Mouse (Mus musculus) forebrain, embryonic 10.5 days (tissue): Measurements from ENCODE around the gene Agk. TPM values are rescaled to one million over a fixed set of nuclear protein-coding genes. Genes with fewer than 3 reads are reported as not detected.

ENCODE experiments used
- DNase-seq: peaks from one replicate; pipeline ENCODE4 v3.0.0-alpha.2; 2017; ENCODE audit warnings: low spot score; ENCODE audit errors: extremely low spot score
- H3K27ac ChIP-seq: fragments of 300-500 bp; sonication (generic); 2 replicates; pipeline ENCODE4 v1.5.1; 2016; ENCODE audit warnings: mild to moderate bottlenecking
- H3K27me3 ChIP-seq: fragments of 300-500 bp; sonication (generic); 2 replicates; pipeline ENCODE4 v1.6.1; 2016; ENCODE audit warnings: mild to moderate bottlenecking; ENCODE audit not compliant: poor library complexity, severe bottlenecking
- H3K36me3 ChIP-seq: fragments of 300-500 bp; sonication (generic); replicated peaks from 2 replicates; pipeline ENCODE4 v1.6.1; 2016; ENCODE audit warnings: mild to moderate bottlenecking, moderate library complexity
- H3K4me1 ChIP-seq: fragments of 300-500 bp; sonication (generic); 2 replicates; pipeline ENCODE4 v1.6.1; 2016
- H3K4me3 ChIP-seq: fragments of 300-500 bp; sonication (generic); 2 replicates; pipeline ENCODE4 v1.5.1; 2016; ENCODE audit warnings: mild to moderate bottlenecking, moderate library complexity
- H3K9me3 ChIP-seq: fragments of 300-500 bp; sonication (generic); 2 replicates; pipeline ENCODE4 v1.6.1; 2016; ENCODE audit warnings: mild to moderate bottlenecking, moderate library complexity
- WGBS: fragments of 180-500 bp; shearing (Covaris S2); methylation state at CpG from one replicate; pipeline ENCODE4 v1.1.7; 2016; 5-methylcytosine and 5-hydroxymethylcytosine counted together
- polyA plus RNA-seq: library from polyadenylated mRNA; unstranded; fragments of >200 nt; fragmentation: Nextera tagmentation; extraction: Ambion mirVana; gene quantifications from 2 replicates; pipeline ENCODE4 v1.2.1, GENCODE M21; 2016

Gene Agk
- polyA plus RNA-seq, 1 experiment from 2014 or later = 46.7 TPM

DNA sequence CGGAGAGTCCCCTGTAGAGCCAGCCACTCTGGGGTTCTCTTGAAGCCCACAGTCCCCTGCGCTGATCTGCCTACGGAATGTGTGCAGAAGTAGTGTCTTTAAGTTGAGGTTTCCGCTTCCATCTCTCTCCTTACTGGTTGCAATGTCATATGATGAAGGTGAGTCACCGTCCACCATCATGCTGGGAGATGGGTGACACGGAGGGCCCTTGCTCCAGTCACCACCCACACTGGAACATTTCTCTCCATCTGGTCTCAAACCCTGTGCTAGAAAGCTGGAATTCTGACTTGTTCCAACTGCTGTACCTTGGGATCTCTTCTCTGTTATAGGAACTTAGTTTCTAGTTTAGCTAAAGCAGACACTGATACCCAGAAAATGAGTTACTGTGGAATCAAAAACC, 96.1 kb downstream of the Agk start:
- DNase-seq = no peak
- WGBS = 95% methylated on average over 6 of the region's 6 CpGs
- Histone ChIP-seq H3K4me3 (no peak overlapping the region), H3K9me3 (no peaks in the 10 kb centered on the region), H3K27me3 (no peaks in the 10 kb centered on the region), H3K36me3 (peaks cover 33% of the 10 kb centered on the region), H3K4me1 (no peaks in the 10 kb centered on the region), H3K27ac (no peak overlapping the region)

DNA sequence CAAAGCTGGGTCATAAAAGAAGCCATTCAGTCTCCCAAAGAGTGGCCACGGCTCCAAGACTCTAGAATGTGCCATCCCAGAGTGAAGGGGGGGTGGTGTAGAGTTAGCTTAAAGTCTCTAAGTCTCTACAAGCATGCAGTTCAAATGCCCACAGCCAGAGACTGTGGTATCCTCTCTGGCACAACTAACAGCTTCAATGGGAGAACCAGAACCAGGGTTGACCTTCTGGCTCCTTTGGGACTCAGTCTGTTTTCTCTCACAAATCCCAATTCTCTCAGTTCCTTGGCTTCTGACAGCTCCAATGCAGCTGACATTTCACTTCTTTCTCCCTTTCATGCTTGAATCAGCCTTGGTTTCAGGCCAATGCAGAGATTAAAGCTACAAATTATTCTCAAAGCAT, 98.0 kb downstream of the Agk start:
- Histone ChIP-seq H3K4me1 (no peaks in the 10 kb centered on the region), H3K36me3 (peaks cover 24% of the 10 kb centered on the region), H3K9me3 (no peaks in the 10 kb centered on the region), H3K27me3 (no peaks in the 10 kb centered on the region), H3K4me3 (no peak overlapping the region), H3K27ac (no peak overlapping the region)
- whole genome bisulfite sequencing = 92% methylated on average over 1 of the region's 1 CpGs
- no peak for DNase-seq

DNA sequence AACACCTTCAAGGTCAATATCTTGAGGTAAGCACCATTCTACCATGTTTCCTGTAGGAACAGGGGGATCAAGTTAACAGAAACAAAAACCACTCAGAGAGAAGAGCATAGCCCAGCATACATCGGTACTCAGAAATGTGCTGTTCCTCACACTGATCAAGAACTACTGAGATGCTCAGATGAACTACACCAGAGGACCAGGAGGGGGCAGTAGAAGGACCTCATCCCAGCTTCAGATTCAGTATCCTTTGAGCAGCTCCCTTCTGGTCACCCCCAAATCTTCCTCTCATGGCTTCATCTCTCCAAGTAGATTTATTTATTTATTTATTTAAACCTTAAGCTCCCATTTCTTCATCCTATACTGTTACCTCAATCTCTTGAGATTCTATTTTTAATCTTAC, 98.8 kb downstream of the Agk start:
- 62% methylated on average over 1 of the region's 1 CpGs for WGBS
- no peak for DNase-seq

DNA sequence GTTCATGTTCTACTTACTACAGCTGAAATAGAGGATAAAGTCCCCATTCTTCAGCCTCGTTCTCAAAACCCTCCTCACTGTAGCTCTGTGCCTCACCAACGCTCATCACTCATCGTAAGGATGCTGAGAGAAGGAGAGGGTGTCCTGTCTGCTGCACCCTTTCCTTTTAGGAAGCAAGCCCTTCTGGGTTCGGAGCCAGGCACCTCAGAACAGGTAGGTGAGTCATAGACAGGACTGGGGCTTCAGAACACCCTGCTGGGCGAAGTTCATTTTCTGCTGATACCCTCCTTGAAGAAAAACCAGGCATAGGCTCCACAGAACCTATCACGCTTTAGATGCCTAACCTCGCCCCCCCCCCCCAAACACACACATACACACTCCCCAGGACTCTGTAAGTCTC, 102.5 kb downstream of the Agk start:
- no peak overlapping the region for H3K4me3 ChIP-seq
- WGBS = 90% methylated on average over 7 of the region's 7 CpGs
- no peaks in the 10 kb centered on the region for H3K27me3 ChIP-seq
- no peaks in the 10 kb centered on the region for H3K9me3 ChIP-seq
- DNase-seq = no peak
- peaks cover 12% of the 10 kb centered on the region for H3K4me1 ChIP-seq
- H3K36me3 ChIP-seq = peaks cover 2% of the 10 kb centered on the region
- H3K27ac ChIP-seq = no peak overlapping the region

More for the DNA sequence above, 98.8 kb downstream of the Agk start:
- Histone ChIP-seq H3K27ac (no peak overlapping the region), H3K27me3 (no peaks in the 10 kb centered on the region), H3K9me3 (no peaks in the 10 kb centered on the region), H3K4me1 (no peaks in the 10 kb centered on the region), H3K36me3 (peaks cover 18% of the 10 kb centered on the region), H3K4me3 (no peak overlapping the region)

DNA sequence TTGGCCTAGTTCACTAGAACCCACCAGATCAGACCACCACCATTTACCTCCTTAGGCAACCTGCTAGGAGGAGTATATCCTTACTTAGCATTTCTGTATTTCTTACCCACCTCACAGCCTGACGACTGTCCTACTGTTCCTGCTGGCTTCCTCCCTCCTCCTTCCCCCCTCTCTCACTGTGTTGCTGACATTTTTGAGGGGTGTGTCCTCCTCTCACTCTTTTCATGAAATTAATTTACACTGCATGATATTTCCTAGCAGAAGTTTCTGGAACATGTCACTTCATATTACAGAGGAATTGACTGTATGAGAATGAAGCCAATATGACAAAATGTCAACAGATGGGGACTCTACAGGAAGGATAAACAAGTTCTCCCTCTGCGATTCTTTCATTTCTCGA, 103.7 kb downstream of the Agk start:
- DNase-seq = no peak
- Histone ChIP-seq H3K36me3 (no peaks in the 10 kb centered on the region), H3K4me1 (peaks cover 16% of the 10 kb centered on the region), H3K4me3 (no peak overlapping the region), H3K27me3 (no peaks in the 10 kb centered on the region), H3K27ac (no peak overlapping the region), H3K9me3 (no peaks in the 10 kb centered on the region)
- WGBS = 78% methylated on average over 3 of the region's 3 CpGs

DNA sequence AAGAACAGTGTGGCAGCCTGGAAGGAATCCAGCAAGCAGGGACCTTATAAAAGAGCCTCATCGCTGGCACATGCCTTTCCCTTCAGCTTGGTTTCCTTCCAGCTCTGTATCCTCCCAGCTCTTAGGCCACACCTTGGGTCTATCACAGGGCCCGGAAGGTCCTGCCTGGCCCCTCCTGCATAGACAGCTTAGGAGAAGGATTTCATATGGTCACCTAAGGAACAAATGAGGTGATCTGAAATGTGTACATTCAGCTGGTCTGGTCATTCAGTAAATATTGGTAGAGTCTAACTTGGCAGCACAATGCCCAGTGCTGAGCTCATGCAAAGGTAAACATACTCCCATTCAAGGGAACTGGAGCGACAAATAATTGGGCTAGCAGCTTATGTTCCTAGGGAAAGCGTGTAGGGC, 104.6 kb downstream of the Agk start:
- H3K4me1 ChIP-seq = peaks cover 23% of the 10 kb centered on the region
- no peaks in the 10 kb centered on the region for H3K36me3 ChIP-seq
- H3K9me3 ChIP-seq = no peaks in the 10 kb centered on the region
- no peak overlapping the region for H3K4me3 ChIP-seq
- DNase-seq = no peak
- no peak overlapping the region for H3K27ac ChIP-seq
- no peaks in the 10 kb centered on the region for H3K27me3 ChIP-seq
- WGBS = 68% methylated on average over 4 of the region's 4 CpGs

DNA sequence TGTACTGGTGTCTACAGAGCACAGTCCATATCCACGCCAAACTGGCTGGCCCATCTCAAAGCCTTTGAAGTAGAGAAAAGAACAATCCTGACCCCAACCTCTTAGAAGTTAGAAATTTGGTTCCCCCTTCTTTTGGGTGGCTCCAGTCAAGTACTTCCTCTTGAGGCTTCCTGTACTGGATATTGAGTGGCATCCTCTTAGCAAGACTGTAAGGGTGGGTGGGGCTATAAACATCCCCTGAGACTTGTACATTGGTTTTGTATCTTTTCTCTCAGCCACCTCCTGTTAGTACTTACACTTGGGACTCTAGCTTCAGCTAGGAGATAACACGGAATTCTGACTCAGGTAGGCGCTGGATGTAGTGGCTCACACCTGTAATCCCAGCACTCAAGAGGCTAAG, 105.3 kb downstream of the Agk start:
- Histone ChIP-seq H3K4me1 (peaks cover 29% of the 10 kb centered on the region), H3K36me3 (no peaks in the 10 kb centered on the region), H3K27me3 (no peaks in the 10 kb centered on the region), H3K4me3 (no peak overlapping the region), H3K27ac (no peak overlapping the region), H3K9me3 (no peaks in the 10 kb centered on the region)
- no peak for DNase-seq
- 83% methylated on average over 3 of the region's 3 CpGs for WGBS

DNA sequence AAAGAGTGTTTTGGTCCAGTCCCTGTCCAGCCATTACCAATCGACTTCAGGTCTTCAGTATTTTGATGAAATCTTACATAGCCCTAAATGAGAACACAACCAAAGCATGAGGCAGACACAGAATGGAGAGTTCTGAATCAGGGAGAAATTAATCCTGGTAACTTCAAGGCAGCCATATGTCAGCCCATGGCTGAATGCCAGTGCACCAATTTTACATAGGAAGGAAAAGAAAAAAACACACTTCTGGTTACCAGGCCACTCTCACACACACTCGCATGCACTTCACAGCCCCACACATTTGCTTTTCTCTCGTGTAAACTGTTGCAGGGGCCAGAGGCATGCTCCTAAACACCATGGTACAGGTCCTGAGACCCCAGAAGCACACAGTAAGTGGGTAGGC, 105.9 kb downstream of the Agk start:
- WGBS = 85% methylated on average over 3 of the region's 3 CpGs
- H3K4me3 ChIP-seq = no peak overlapping the region
- H3K36me3 ChIP-seq = no peaks in the 10 kb centered on the region
- peaks cover 29% of the 10 kb centered on the region for H3K4me1 ChIP-seq
- no peak overlapping the region for H3K27ac ChIP-seq
- no peak for DNase-seq
- H3K27me3 ChIP-seq = no peaks in the 10 kb centered on the region
- no peaks in the 10 kb centered on the region for H3K9me3 ChIP-seq

DNA sequence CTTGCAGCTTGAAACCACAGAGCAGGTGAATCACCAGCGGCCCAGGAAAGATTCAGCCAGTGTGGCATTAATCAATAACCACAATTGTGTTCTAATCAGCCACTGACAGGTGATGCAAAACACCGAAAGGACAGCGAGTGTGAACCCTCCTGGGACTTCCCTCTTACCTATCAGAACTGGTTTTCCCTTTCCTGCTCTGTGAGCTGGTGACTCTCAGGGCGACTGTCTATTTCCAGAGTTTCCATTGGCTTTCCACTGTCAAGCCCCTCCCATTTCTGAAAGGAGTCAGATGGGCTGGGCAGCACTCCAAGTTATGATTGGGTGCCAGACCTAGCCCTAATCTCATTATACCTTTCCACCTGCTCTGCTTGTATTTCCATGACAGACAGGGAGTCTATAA, 106.4 kb downstream of the Agk start:
- WGBS = 67% methylated on average over 4 of the region's 4 CpGs
- no peak overlapping the region for H3K27ac ChIP-seq

DNA sequence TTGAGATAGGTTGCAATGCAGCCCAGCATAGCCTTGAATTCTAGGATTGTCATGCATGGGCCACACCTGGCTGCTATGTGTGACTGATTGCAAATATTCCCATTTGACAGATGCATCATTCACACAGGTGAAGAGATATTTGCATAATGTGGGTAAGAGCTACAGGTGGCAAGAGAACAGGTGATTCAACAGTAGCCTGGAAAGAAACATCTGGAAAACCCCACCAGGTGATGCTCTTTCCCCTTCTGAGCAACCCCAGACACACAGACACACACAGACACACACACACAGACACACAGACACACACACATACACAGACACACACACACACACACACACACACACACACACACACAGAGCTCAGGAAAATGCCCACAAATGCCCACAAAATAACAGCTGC, 106.8 kb downstream of the Agk start:
- H3K4me3 ChIP-seq = no peak overlapping the region
- peaks cover 35% of the 10 kb centered on the region for H3K4me1 ChIP-seq
- H3K36me3 ChIP-seq = no peaks in the 10 kb centered on the region
- peaks cover 5% of the 10 kb centered on the region for H3K27me3 ChIP-seq
- H3K9me3 ChIP-seq = no peaks in the 10 kb centered on the region
- DNase-seq = no peak
- no peak overlapping the region for H3K27ac ChIP-seq

More for the DNA sequence above, 106.4 kb downstream of the Agk start:
- no peaks in the 10 kb centered on the region for H3K9me3 ChIP-seq
- no peaks in the 10 kb centered on the region for H3K36me3 ChIP-seq
- no peak overlapping the region for H3K4me3 ChIP-seq
- H3K27me3 ChIP-seq = 0 out of 2 replicates have a peak, but pooled peaks cover under 1% of the 10 kb centered on the region
- no peak for DNase-seq
- peaks cover 34% of the 10 kb centered on the region for H3K4me1 ChIP-seq

DNA sequence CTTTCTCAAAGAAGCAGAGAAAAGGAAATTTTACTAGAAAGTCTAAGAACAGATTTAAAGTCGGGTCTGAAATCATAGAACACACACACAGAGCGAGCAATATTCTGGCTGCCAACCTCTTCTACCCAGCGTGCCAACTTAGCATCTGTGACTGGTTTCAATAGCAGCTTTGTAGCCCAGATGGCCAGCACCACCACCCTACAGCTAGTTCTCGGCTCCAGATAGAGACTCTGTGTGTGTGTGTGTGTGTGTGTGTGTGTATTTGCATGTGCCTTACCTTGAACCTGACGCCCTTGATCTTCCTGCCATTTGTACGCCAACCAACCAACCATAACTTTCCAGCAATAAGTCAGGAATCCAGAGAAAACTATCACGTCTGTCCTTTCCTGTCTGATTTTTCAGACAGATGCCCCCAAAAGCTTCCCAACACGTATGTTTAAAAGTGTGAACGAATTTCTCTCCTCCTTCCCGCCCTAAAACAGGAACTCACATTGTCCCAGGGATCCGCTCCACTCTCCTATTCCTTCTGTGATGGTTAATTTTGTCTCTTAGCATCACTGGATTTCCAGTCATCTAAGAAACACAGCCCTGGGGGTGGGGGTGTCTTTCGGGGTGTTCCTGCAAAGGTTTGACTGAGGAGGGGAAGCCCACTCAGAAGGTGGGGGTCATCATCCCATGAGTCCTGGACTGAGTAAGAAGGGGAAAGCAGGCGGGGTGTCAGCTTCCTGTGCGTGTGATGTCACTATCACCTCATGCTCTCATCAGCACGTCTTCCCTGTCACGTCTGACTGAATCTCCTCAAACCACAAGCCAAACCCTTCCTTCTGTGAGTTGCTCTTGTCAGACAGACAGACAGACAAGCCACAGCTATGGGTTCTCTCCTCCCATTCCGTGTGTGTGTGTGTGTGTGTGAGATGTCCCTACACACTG, 107.6 kb downstream of the Agk start:
- Histone ChIP-seq H3K9me3 (no peaks in the 10 kb centered on the region), H3K4me3 (no peak overlapping the region), H3K4me1 (peaks cover 35% of the 10 kb centered on the region), H3K27me3 (peaks cover 13% of the 10 kb centered on the region), H3K27ac (no peak overlapping the region), H3K36me3 (no peaks in the 10 kb centered on the region)
- WGBS = 94% methylated on average over 17 of the region's 17 CpGs
- DNase-seq = no peak

DNA sequence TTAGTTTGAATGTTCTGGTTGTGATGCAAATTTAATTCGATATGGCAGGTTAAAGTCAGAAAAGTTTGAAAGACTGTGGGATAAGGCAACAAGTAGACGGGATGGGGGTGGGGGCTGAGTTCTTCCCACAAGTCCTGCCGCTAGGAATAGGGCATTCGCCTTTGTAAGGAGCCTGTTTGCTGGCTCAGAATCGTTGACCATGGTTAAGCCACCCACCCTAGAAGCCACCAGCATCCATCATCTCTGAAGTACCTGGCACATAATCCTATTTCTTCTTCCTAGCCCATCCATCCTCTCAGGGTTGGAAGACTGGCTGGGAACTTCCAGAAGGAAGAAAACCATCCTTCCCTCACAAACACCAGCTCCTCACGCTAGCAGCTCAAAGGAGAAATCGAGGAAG, 109.7 kb downstream of the Agk start:
- Histone ChIP-seq H3K27me3 (peaks cover 24% of the 10 kb centered on the region), H3K9me3 (no peaks in the 10 kb centered on the region), H3K4me1 (peaks cover 31% of the 10 kb centered on the region), H3K4me3 (peak overlapping the region; percentile 93), H3K27ac (peak overlapping the region; percentile 96), H3K36me3 (no peaks in the 10 kb centered on the region)
- WGBS = 9% methylated on average over 7 of the region's 7 CpGs
- no peak for DNase-seq

DNA sequence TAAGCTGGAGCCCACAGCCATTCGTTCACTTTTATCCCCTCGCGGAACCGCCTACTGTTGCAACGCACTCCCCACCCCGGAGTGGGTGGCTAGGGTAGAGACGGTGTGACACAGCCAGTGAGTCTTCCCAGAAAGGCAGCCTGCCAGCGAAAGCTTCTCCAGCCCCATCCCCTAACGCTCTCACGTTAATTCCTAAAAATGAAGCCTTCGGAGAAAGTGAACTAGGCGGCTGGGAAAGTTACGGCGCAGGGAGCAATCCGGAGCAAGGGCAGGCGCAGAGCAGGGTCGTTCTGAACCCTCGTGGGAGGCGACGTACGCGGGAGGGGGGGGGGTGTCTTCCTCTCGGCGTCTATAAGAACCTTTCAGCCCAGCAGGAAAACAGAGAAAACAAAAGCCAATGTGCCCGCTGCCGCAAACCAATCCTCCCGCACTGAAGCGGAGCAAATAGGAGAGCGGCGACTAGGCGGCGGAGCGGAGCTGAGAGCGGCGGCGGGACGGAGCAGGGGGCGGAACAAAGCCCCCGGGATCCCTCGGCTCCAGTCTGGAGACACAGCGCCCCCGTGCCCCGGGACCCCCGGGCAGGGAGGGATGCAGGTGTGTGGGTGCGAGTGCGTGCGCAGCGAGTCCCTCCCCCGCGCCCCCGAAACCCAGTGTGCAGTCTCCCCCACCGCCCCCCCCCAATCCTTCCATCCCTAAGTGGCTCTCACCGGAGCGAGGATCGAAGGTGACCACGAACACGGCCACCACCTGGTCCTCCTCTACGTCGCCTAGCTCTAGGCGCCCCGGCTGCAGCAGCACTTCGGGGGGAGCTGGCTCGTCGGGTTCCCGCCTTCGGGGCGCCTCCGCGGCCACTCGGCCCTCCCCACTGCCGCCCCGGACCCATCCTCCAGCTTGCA, 110.4 kb downstream of the Agk start:
- no peaks in the 10 kb centered on the region for H3K36me3 ChIP-seq
- peaks cover 24% of the 10 kb centered on the region for H3K4me1 ChIP-seq
- under 1% methylated on average over 68 of the region's 72 CpGs for WGBS
- peak overlapping the region; percentile 96 for H3K27ac ChIP-seq
- H3K4me3 ChIP-seq = peak overlapping the region; percentile 93
- H3K9me3 ChIP-seq = no peaks in the 10 kb centered on the region
- peak; percentile 67 for DNase-seq
- H3K27me3 ChIP-seq = peaks cover 28% of the 10 kb centered on the region
